Mouse (Mus musculus): ENCODE measurements around the gene Pnrc1.

The Pnrc1 gene

DNA sequence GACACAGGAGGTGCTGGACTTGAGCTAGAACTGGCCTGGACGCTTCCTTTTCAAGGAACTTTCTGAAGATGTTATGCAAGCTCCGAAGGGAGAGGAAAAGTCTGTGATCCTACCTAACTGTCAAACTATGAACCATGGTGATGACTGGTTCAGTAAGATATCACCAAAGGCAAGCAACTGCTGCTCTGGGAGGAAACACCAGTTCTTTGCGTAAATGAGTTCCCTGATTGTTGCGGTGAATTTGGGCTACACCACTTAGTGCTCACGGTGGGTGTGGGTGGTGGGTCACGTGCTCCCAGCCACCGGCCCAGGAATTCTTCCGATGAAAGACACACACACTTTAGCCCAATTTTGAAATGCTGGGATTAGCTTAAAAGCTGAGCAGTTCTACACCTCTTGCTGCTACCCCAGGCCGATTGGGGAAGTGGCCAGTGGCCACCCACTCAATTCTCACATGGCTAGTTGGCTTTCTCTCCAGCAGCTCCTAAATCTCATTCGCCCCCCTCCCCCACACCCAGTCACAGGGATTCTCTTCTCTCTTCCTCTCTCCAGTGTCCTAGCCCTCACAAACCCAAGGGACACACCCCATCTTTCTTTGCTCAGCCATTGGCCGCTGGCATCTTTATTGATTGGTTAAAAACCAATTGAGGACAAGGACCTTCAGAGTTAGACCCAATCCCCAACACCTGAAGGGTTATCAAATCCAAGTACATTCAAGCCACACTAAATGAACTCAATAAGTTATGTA lies 24.8 kb downstream of the Pnrc1 start:
- DNase-seq, result no peak

DNA sequence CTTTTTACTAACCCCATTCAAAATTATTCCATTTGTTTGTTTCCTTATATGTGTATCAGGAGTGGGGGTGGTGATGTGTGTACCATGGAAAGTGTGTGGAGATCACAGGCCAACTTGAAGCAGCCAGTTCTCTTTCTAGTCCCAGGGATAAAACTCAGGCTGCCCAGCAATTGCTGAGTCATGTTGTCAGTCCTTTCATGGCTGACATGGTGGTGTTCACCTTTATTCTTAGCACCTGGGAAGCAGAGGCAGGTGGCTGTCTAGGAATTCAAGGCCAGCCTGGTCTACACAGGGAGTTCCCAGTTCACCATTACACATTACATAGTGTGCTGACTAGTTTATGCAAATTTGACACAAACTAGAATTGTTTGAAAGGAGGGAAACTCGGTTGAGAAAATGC lies 27.1 kb downstream of the Pnrc1 start:
- DNase-seq, result no peak

DNA sequence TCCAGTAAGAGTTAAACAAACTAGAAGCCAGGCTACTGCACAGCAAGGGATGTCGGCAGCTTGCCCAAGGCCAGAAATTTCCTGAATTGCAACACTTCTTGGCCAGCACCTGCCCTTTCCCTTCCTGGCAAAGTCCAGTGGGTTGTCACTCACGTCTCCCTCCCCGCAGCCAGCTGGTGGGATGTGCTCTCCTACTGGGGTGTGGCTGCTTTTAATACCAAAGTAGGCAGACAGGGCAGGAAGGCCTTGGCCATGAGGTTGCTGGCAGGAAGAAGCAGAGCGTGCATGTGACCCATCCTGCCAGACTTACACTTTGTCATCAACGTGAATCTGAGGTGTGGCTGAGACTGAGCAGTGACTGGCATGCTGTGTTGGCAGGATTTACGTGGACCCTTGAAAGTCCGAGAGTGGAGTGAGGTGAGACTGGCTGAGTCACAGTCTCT lies 28.6 kb downstream of the Pnrc1 start:
- DNase-seq, result peak; percentile 95

DNA sequence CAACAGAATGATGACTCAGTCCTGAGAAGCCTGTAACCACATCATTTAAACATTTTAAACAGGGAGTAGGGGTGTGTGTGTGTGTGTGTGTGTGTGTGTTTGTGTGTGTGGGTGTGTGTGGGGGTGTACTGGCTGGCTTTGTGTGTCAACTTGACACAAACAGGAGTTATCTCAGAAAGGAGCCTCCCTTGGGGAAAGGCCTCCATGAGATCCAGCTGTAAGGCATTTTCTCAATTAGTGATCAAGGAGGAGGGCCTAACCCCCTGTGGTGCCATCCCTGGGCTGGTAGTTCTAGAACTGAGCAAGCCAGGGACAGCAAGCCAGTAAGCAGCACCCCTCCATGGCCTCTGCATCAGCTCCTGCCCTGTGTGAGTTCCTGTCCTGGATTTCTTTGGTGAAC lies 29.7 kb downstream of the Pnrc1 start:
- DNase-seq, result no peak

DNA sequence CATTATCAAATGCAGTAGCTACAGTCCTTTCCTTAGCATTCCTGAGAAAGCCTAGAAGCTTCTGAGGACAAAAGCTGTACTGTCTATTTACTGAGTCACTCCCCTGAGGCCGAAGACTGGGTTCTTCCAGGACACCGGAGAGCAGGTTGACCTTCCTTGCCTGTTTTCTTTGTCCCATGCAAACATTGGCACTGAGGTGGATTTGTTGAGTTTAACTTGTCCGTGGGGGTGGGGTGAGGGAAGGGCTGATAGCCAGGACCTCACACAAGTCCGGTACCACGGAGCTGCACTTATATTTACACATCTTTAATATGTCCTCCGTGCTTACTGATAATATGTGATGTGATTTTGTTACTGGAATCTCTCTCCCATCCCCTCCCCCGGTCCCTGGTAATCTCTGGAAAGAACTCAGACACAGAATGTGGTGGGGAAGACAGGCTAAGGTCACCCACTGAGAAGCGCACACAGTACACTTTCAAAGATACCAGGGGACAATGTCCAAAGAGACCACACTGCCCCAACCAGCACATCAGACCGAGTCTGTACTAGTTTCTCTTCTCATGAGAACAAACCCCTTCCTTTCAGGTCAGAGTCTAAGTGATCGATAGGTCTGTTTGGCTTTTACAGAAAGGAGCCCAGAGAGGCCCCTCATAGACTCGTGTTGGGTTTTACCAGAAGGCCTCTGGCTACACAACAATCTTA lies 32.5 kb downstream of the Pnrc1 start:
- DNase-seq, result no peak

DNA sequence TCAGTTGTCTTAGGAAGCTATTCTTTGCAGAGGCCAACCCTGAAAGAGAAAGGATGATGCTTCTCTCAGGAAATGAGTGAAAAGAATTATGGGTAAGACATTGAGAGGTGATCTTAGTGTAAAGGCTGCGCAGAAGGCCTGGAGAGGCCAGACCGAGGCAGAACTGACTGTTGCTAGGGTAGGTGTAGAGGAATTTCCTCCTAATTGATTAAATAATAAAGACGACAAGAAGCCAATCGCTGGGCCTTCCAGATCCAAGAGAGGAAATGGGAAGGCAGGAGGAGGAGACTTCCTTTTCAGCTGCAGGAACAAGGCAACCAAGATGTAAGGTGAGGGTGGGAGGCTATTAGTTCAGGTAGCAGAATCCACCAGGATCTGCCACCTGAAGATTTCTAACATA lies 35.3 kb downstream of the Pnrc1 start:
- DNase-seq, result no peak

DNA sequence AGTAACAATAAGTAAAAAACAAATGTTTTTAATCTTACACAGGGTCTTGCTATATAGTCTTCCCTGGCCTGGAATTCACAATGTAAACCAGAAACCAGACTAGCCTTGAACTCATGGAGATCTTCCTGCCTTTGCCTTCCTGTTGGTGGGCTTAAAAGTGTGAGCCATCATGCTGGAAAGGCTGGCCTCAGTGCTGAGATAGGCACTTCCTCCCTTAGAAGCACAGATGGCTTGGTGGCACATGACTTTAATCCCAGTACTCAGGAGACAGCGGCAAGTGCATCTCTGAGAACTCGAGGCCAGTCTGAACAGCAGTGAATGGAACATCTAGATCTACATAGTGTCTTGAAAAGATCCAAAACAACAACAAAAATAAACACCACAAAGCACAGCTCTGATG lies 39.1 kb downstream of the Pnrc1 start:
- no peak for DNase-seq

DNA sequence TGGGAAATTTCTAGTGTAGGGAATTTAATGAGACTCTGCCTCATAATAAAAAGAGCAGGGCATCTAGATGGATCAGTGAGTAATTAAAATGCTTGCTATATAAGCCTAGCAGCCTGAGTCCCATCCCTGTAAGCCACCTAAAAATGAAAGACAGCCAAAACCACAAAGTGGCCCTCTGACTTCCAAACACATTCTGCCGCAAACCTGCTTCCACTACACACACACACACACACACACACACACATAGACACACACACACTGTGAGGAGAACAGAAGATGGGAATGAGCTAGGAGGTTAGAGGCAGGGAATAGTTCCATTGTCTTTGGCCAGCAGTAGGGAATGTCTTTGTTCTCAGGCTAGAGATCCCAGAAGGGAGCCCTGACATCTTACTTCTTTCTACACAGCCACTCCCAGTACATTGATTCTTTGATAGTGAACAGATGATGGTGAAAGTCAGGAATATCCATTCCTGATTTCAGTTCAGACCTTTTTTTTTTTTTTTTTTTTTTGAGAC lies 40.2 kb downstream of the Pnrc1 start:
- no peak for DNase-seq

DNA sequence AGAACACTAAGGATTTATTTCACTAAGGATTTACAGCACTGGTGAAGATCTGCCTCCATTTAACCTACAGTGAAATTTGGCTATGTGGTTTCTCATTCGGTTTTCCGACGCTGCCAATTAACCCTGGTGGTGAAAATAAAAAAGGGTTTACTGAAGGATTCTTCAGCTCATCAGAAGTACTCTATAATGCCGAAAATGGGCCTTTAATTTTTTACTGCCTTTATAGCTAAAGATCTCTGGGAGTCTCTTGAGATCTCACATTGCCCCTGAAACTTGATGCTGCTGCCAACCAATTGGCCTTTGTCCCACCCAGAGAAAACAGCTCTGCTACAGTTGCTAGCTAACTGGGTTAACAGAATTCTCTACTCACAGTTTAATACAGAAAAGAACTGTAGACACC lies 41.0 kb downstream of the Pnrc1 start:
- no peak for DNase-seq

DNA sequence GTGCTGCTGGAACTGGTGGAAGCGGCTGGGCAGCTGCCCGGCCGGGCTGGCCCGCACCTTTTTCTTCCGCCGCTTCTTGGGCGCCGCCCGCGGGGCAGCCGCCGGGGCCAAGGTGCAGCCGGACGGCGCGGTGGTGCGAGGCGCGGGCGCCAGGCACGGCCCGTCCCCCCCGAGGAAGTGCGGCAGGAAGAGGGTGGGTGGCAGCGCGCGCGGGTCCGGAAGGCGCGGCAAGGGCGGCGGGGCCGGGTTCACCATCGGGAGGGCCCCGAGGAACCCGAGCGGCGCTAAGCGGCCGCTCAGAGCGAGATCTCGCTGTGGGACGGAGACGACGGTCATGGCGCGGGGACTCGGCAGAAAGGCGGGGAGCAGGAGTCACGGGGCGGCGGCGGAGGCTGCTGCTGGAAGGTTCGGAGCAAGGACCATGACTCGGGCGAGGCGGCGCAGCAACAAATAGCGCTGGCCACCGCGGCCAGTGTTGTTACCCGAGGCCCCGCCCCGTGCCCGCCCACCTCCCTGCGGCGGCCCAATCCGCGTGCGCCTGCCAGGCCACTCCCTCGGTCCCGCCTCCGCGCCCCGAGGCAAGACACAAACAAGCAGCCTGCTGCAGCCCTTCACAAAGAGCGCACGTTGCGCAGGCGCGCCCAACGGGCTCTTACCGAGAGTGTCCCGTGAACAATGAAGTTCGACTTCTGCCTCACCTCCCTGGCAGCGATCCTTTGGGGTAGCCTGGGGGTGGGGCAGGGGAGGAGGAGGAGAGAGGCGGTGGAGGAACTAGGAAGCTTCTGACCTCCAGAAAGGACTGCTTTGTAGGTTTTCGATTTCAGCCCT lies 41.7 kb downstream of the Pnrc1 start:
- DNase-seq, result peak; percentile 98

DNA sequence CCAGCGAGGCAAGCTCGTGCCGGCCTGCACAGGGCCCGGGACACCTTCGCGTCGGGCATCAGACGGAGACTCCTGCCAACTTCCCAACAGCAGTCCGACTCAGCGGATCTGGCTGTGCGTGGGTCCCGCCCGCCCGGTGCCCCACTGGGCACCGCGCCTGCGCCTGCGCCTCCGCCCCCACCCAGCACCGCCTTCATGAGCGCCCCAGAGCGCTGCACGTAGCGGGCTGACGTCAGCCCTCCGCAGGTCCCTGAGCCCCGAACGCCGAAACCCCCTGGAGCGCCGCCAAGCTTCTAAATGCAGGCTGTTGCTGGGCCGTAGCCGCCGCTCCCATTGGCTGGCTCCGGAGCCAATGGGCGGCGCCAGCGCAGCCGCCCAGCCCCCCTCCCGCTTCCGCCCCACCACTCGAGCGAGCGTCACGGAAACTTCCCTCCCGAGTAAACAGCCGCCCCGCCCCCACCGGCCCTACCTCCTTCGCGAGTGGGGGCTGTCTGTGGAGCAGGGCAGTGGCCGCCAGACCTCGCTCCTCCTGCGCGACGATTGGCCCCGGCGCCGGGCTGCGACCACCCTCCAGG lies 42.4 kb downstream of the Pnrc1 start:
- DNase-seq, result peak; percentile 100

DNA sequence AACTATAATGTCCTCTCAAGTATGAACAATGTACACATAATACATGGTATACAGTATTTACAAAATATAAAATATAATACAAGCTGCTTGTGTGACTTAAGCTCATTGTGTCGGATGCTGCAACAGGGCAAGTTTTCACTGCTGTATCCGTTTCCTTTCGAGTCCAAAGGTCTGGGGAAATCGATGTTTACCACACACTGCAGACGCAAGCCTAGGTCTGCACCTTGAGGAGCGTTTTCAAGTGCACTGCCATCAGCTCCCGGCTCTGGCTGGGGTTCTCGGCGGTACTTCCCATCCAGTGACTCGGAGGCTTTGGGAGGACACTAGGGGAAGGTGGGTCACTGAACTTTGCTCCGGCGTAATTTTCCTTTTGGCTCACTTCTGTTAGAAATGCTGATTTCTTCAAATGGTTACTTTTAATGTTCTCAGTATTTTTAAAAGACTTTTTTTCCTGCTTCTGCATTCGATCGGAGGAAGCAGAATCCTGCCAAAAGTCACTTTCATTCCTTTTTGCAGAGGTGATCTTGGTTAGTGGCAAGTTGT lies 44.0 kb downstream of the Pnrc1 start:
- no peak for DNase-seq

DNA sequence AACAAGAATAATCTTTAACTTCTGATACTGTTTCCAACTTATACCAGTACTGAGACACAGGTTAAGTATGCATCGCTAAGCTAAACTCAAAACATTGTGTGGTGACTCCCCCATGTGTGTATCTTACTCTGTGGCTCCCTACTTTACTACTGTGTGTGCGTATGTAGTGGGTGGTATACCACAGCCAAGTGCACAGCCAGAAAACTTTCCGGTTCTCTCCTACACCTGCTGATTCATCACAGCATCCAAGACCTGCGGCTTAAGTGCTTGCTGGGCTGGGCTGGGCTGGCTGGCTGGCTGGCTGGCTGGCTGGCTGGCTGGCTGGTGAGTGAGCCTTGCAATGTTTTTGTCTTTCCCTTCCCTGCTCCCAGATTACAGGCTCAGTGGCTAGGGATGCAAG lies 46.0 kb downstream of the Pnrc1 start:
- DNase-seq, result no peak

DNA sequence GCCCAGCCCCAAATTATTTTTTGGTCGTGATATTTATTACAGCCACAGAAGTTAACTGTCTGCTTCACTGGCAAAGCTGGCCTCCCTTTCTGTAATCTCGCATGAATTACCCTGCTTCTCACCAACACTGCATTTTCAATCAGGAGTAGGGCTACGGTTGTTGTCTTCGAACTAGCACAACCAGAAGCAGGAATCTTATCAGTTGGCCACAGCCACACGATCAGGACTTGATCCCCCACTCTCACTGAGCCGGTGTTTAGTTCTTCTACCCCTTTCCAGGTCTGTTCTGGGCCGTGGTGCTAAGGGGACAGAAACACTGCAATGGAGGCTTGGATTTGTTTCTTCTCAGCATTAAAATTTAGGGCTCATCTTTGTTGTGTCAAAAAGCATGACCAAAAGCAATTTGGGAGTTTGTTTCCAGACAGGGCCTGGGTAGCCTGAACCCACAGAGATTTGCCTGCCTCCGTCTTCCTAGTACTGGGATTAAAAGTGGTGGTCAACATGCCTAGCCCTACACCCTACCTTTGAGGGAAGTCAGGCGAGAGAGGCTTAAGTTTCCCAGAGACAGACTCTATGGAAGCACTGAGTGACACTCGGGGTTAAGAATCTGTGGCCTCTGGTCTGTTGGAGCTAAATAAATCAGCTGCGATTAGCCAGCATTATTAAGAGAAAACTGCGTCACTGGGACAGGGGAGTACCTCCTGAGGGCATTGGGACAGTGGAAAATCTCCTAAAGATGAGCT lies 46.8 kb downstream of the Pnrc1 start:
- DNase-seq, result no peak

DNA sequence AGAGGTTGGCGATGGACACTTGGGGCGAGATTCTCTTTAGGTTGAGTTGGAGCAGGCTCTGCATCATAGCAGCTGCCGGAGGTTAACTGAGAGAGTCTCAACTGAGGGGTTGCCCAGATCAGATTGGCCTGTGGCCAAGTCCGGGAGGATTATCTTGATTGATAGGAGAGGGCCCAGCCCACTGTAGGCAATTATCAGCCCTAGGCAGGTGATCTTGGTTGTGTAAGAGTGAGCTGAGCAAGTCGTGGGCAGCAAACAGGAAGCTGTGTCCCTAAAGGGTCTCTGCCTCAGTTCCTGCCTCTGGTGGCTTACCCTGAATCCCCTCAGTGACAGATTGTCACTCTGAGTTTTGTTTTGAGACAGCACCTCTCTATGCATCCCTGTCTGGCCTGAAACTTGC lies 47.4 kb downstream of the Pnrc1 start:
- DNase-seq, result no peak

DNA sequence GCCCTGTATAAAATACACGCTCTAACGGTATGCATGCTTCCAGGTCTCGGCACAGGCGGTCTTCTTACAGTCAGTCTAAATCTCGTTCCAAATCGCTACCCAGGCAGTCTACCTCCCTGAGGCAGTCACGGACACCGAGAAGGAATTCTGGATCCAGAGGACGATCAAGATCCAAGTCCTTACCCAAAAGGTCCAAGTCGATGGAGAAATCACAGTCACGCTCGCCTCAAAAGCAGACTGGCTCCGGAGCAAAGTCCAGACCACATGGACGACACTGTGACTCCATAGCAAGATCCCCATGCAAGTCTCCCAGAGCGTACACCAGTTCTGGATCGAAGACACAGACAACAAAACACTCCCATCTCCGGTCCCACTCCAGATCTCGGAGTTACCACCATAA lies 59.1 kb downstream of the Pnrc1 start:
- no peak for DNase-seq

DNA sequence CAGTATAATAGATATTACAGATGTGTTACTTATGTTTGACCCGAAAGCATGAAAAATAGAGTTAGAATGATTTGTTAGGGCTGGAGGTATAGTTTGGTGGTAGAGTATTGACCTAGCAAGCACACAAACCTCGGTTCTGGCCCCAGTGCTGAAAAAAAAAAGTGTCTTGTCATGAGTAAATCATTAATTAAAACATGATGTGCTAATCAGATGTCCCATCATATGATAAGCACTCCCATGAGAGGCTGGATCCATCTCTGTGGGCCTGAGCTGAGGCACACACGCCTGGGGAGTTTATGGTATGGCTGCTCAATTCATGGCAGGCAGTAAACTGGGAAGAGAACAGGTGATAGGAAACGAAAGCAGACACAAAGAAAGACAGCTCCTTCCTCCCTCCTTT lies 60.3 kb downstream of the Pnrc1 start:
- no peak for DNase-seq

DNA sequence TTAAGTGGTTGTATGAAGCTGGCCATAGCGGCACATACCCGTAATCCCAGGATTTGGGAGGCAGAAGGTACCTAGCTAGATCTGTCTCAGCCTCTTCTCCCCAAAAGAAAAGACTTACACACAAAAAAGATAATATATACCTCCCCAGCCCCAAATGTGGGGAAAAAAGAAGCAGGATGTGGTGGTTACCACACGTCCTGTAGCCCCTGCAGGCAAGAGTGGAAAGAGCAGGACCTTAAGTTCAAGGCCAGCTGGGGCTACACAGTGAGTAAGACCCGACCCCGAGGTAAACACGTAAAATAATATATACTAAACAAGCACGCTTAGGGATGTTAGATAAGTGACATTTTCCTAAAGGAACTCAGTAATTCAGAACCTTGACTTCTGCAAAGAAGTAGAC lies 62.8 kb downstream of the Pnrc1 start:
- no peak for DNase-seq

DNA sequence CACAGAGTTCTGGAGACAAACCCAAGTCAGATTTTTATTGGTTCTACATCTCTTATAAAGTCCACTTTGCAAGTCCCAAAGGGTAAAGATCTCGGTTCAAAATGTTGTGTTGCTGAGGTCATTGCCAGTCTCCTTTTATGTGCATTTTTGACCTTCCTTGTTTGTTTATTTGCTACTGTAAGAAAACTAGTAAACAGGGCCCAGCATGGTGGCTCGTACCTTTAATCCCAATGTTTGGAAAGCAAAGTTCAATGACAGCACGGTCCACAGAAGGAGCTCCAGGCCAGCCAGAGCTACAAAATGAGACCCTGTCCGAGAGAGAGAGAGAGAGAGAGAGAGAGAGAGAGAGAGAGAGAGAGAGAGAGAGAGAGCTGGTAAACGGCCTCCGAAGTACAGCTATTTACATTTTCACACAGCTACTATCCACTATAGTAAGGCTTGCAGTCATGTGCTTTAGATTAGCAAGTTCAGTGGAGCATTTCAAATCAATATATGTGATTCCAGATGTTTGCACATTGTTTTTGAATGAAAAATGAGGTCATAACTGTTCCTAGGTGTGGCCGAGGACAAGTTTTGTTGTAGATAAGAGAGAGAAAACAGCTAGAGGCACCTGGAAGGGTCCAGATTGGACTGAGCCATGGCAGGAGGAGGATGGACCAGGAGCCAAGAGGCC lies 65.8 kb downstream of the Pnrc1 start:
- no peak for DNase-seq

DNA sequence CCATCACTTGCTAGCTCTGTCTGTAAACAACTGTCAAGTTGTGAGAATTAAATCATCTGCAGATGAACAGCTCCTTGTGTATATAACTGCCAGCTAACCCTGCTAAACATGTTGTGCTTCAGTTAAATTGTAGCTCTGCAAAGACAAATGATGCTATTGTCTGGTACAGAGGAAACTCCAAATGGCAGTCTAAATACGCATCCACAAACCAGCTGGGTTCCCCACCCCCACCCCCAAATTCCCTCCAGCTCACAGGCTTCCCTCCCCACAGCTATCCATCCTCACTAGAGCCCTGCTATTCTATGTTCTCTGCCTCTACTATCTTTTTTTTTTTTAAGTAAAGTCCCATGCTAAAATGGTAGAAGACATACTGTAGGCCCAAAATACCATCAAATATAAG lies 68.1 kb downstream of the Pnrc1 start:
- no peak for DNase-seq

Measured in lung, postnatal 14 days (tissue).